Mouse (Mus musculus): Measurements from ENCODE around the gene Pet117.

The Pet117 gene

DNA sequence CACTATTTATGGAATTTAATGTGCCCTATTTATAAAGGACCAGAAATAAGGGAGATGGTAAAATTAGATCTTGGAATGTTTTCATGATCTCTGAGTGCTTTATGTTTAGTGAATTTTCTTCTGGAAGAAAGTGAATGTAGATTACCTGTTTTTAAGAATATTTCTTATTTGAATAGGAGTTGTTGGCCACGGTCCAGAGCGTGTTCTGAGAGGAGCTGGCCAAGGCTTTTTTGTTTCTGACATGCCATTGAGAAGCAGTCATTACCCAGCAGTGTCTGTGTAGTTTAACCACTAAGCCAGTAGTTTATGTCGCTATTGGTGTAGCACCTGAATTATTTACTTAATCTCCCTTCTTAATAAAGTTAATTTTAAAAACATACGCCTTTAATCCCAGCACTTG, 12.9 kb downstream of the Pet117 start:
- no peak for DNase-seq (ENCODE audit: low spot score in 2 of 2)

DNA sequence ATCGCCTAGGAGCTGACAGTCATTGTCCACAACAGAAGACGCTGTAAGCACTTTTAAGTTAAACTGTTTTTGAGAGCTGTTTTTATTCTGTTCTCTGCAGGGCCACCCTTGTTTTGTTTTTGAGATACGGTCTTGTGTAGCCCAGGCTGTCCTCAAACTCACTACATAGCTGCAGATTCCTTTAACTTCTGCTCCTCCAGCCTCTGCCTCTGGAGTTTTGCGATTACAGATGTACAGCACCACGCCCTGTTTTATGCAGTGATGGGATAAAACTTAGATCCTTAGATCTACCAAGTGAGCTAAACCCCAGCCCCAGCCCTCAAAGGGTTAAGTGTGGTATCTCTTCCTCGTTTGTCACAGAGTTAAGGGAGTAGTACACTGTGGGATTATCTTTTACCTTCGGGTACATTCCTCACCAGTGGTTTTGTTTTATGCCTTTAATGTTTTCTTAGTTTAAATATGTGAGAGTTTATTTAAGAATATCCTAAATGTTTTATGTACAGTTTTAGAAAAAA, 13.9 kb downstream of the Pet117 start:
- DNase-seq (ENCODE audit: low spot score in 2 of 2) = no peak

DNA sequence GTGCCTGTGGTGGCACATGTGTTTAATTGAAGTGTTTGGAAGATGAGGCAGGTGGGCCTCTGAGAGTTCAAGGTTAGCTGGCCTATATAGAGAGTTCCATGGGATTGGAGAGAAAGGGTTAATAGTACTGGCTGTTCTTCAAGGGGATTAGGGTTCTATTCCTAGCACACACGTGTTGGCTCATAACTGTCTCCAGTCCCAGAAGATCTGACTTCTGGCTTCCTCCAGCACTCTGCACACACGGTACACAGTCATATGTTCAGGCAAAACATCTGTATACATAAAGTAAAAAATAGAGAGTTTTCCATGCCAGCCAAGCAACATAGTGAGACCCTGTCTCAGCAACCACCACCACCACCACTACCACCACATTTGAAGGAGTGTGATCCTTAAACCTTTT, 17.5 kb downstream of the Pet117 start:
- DNase-seq (ENCODE audit: low spot score in 2 of 2) = no peak

DNA sequence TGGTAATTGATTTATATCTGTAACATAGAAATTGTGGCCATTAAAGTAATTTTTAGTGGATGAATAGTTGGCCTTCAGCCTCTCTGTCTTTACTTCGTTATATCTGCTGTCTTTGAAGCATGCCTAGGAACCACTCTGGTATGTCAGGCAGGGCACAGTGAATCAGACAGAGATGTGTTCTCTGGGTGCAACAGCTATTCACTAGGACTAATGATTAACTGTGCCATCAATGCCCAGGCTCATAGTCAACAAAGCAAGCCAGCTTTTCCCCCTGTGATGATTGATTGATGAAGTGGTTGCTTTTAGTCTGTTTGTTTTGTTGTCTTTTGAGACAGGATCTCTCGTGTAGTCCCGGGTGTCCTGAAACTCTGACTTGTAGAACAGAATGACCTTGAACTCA, 19.6 kb downstream of the Pet117 start:
- DNase-seq (ENCODE audit: low spot score in 2 of 2) = no peak

DNA sequence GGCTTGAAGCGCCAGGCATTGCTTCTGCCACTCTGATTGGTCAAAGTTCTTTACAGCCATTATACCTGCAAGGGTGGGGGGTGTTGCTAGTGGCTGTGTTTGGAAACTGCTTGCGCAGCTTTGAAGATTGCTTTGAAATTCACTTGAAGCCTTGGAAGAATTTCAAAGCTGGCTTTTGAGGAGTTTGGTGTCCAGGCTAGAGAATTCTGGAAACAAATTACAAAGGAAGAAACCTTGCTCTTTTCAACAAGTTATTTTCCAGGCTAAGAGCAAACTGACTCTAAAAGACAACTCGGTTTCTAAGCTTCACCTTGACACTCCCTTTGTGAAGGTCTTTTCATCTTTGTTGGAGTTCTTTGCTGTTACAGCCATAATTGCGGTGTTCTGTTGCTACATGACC, 30.7 kb downstream of the Pet117 start:
- DNase-seq (ENCODE audit: low spot score in 2 of 2) = no peak

DNA sequence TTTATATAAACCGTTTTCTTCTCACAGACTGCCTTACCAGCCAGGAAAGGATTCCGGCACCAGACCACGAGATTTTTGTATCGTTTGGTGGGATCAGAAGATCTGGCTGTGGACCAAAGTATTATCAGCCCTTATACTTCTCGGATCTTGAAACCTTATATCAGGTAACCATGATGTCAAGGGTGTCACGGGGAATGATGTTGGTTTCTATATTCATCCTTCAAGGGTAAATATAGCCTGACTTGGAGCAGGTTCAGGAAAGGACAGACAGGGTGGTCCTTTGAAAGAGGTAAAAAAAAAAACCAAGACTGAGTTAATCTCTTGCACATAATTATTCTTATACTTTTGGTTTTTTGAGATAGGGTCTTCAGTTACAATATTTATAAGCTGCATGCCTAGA, 31.9 kb downstream of the Pet117 start:
- no peak for DNase-seq (ENCODE audit: low spot score in 2 of 2)

DNA sequence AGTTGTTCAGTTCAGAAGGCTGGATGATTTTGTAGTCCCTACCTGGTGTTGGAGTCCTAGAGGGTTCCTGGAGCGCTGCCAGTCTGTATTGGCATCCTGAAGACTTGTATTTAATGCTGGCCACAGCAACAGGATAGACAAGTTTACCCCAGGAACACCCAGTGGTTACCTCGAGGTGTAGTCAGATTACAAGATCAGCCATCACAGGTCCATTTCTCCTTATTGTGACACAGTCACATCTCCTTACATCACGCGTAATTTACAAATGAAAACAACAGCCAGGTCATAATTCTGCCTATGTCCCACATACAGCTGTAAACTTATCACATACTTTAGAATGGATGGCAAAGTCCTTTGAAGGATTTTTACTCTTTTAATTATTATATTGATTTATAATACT, 40.2 kb downstream of the Pet117 start:
- no peak for DNase-seq (ENCODE audit: low spot score in 2 of 2)

DNA sequence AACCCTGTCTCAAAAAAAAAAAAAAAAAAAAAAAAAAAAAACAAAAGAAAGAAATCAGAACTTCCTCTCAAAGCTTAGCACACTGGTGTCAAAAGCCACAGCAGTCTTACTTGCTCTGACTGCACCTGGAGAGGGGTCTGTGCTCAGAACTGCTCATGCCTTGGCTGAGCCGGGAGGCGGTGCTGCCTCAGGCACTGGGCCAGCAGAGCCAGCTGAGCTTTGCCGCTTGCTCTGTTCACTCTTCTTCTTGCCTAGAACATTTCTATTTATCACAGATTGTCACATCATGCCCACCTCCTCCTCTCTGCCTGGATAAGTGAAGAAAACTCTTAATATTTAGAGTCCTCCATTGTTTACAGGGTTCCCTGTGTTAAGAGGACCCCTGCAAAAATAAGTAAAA, 41.8 kb downstream of the Pet117 start:
- DNase-seq (ENCODE audit: low spot score in 2 of 2) = no peak

DNA sequence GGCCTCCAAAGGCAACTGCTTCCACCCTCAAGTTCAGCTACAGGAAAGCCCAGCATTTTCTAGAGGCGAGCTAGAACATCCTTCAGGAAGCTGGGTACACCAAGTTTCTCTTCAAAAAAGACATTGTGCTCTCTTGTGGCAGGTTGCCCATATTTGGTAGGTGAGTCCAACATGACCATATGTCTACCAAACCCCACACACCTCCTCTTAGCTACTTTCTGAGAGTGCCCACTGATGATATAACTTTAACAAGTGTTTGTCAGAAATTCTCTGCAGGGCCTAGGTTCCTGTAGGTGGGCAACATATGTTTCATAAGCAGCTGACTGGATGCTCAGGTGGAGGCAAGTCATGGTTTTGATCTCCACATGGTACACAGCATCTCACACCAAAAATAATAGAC, 45.9 kb downstream of the Pet117 start:
- no peak for DNase-seq (ENCODE audit: low spot score in 2 of 2)

DNA sequence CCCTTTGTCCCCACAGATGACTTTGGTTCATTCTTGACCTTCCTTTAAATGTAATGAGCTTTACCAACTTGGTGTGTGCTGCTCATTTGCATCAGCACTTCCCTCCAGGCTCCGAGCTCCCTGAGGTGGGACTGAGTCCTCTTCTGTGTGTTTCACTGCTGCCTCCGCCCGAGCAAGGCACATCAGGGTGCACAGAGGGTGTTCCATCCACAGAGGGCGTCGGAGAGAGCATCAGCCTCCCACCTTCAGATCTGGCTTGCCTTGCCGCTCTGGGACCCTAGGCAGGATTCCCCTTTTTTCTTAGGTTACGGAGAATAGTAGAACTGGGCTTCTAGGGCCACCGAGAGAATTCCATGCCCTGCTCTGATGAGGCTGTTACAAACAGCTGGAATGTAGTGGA, 48.1 kb downstream of the Pet117 start:
- DNase-seq (ENCODE audit: low spot score in 2 of 2) = no peak

DNA sequence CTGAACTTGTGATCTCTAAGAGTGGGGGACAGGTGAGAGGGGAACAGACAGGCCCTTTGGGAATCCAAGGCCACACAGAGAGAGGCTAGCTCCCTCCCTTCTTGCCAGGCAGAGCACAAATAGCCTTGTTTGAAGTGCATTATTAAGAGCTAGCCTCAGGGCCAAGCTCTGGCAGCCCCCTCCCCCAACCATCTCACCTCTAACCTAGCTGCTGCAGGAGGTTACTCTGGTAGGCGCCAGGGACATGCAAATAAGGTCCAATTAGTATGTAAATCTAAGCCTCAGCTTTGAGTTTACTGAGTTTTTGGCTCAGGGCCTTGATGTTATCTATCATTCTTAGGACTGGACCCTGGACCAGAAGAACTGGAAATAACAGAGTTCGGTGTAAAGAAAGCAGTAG, 49.3 kb downstream of the Pet117 start:
- no peak for DNase-seq (ENCODE audit: low spot score in 2 of 2)

DNA sequence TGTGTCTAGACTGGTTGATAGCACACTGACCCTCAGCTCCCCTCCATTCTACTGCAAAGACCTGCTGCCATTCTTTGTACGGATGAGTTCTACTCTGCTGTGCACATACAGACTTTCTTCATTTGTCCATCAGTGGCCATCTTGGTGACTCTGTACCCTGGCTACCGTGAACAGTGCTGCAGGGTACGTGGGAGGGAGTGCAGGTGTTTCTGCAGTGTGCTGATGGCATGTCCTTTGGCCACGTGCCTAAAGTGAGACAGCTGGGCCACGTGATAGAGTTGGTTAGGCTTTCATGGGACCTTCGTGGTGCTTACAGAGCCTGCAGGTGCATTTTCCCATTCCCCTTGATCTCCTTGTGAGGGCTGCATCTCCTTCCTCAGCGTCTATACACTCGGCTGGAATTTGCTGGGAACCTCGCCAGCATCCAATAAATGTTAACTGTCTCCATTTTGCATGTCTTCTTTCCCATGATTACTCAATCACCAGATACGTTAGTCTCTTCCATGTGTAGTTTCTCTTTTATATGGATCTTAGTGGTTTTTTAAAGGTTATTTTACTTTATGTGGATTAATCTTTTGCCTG, 53.4 kb downstream of the Pet117 start:
- no peak for DNase-seq (ENCODE audit: low spot score in 2 of 2)
